Mouse (Mus musculus) C2C12 (cell line): ENCODE data around the gene Mob2. TPM values are rescaled to one million over a fixed set of nuclear protein-coding genes. Genes with fewer than 3 reads are reported as not detected.

Experiments used
- H3K27me3 ChIP-seq: one replicate; pipeline ENCODE4 v1.6.1; 2011; ENCODE audit not compliant: control insufficient read depth, insufficient read depth, insufficient read length
- H3K36me3 ChIP-seq: one replicate; pipeline ENCODE4 v1.6.1; 2011; ENCODE audit not compliant: control insufficient read depth, insufficient read depth
- H3K4me3 ChIP-seq: one replicate; pipeline ENCODE4 v1.5.1; 2011; ENCODE audit warnings: mild to moderate bottlenecking, control low read depth; ENCODE audit not compliant: poor library complexity, insufficient read depth, severe bottlenecking
- H3K79me2 ChIP-seq: one replicate; pipeline ENCODE4 v1.6.1; 2011; ENCODE audit not compliant: control insufficient read depth, insufficient read depth
- H3K79me3 ChIP-seq: one replicate; pipeline ENCODE4 v1.6.1; 2011; ENCODE audit warnings: low read depth, control low read depth
- H3ac ChIP-seq: one replicate; pipeline ENCODE3; 2011; ENCODE audit warnings: low read depth; ENCODE audit not compliant: control insufficient read depth, insufficient read length
- CEBPB ChIP-seq: IDR thresholded peaks from one replicate; pipeline ENCODE4 v1.6.1; 2011; ENCODE audit warnings: low read depth, mild to moderate bottlenecking, control low read depth, moderate library complexity
- CTCF ChIP-seq: IDR thresholded peaks from one replicate; pipeline ENCODE4 v1.5.1; 2011; ENCODE audit not compliant: control insufficient read depth, insufficient read depth, insufficient read length
- FOSL1 ChIP-seq: IDR thresholded peaks from one replicate; pipeline ENCODE4 v1.8.0; 2011; ENCODE audit warnings: mild to moderate bottlenecking, low read length; ENCODE audit not compliant: poor library complexity, insufficient read depth, severe bottlenecking
- MAX ChIP-seq: IDR thresholded peaks from one replicate; pipeline ENCODE4 v1.6.1; 2011; ENCODE audit warnings: mild to moderate bottlenecking, control low read depth
- MYOD1 ChIP-seq: IDR thresholded peaks from one replicate; pipeline ENCODE4 v1.6.1; 2011; ENCODE audit warnings: low read depth; ENCODE audit not compliant: control insufficient read depth, insufficient read length
- MYOG ChIP-seq: IDR thresholded peaks from one replicate; pipeline ENCODE4 v1.6.1; 2011; ENCODE audit not compliant: control insufficient read depth, insufficient read length; ENCODE audit errors: extremely low read depth
- USF1 ChIP-seq: IDR thresholded peaks from one replicate; pipeline ENCODE4 v1.6.1; 2011; ENCODE audit warnings: low read depth, mild to moderate bottlenecking, control low read depth, moderate library complexity
- long read RNA-seq, 2 experiments: library from polyadenylated mRNA; unstranded; transcript quantifications; one replicate each; pipeline ENCODE4 v2.0.0; 2019 to 2020
- polyA plus RNA-seq: library from polyadenylated mRNA; unstranded; fragments of >200 nt; fragmentation: generic; extraction: Trizol; gene quantifications from one replicate; pipeline ENCODE4 v1.2.1, GENCODE M21; 2012; ENCODE audit warnings: missing spikeins

Gene Mob2
- polyA plus RNA-seq, result 27.5 TPM
- long read RNA-seq, experiment 1, transcript Mob2-201 (5 exons, 1,490 nt), result major isoform, 22 of 35 reads
- long read RNA-seq, experiment 1, partial matches to known transcripts, result 0 of 35 reads
- long read RNA-seq, experiment 1, other reads (novel, unspliced or antisense), result 11 of 35 reads
- long read RNA-seq, experiment 2, transcript Mob2-201 (5 exons, 1,490 nt), result major isoform, 61 of 71 reads
- long read RNA-seq, experiment 2, partial matches to known transcripts, result 1 of 71 reads
- long read RNA-seq, experiment 2, other reads (novel, unspliced or antisense), result 9 of 71 reads

GRCm38 (mm10) chr7:142060931-142061565 is at the start of gene Mob2:
Gene Mob2 (minus strand): TSS chr7:142061065.
- H3K36me3 ChIP-seq, result no peaks in the 10 kb centered on the region
- TF ChIP-seq MYOG, result no peak
- TF ChIP-seq USF1, result no peak
- no peak for TF ChIP-seq MAX
- TF ChIP-seq MYOD1, result no peak
- TF ChIP-seq FOSL1, result no peak
- TF ChIP-seq CEBPB, result no peak
- TF ChIP-seq CTCF, result no peak
- H3ac ChIP-seq, result peak within 1 kb of the TSS; percentile 88
- H3K27me3 ChIP-seq, result peaks cover 11% of the 10 kb centered on the region
- H3K79me2 ChIP-seq, result peaks cover 48% of the 10 kb centered on the region
- peaks cover 23% of the 10 kb centered on the region for H3K79me3 ChIP-seq
- H3K4me3 ChIP-seq, result peak within 1 kb of the TSS; percentile 53

- Histone ChIP-seq H3K79me2 (no peaks in the 10 kb centered on the region), H3K4me3 (no peak overlapping the region), H3K36me3 (no peaks in the 10 kb centered on the region), H3K79me3 (no peaks in the 10 kb centered on the region), H3K27me3 (peaks cover 10% of the 10 kb centered on the region), H3ac (no peak overlapping the region)
- no peak for TF ChIP-seq CEBPB
- TF ChIP-seq FOSL1, result no peak
- TF ChIP-seq MYOG, result no peak
- no peak for TF ChIP-seq MYOD1
- TF ChIP-seq CTCF, result no peak
- TF ChIP-seq USF1, result no peak
- TF ChIP-seq MAX, result no peak
These were observed 43.9 kb upstream of the Mob2 start for GRCm38 (mm10) chr7:142104747-142105146.

GRCm38 (mm10) chr7:142097776-142098175 is 36.9 kb upstream of the Mob2 start:
- Histone ChIP-seq H3K27me3 (peaks cover 23% of the 10 kb centered on the region), H3ac (no peak overlapping the region), H3K79me3 (no peaks in the 10 kb centered on the region), H3K36me3 (no peaks in the 10 kb centered on the region), H3K79me2 (peaks cover 7% of the 10 kb centered on the region), H3K4me3 (no peak overlapping the region)
- TF ChIP-seq MAX, result no peak
- TF ChIP-seq USF1, result no peak
- TF ChIP-seq FOSL1, result no peak
- peak; percentile 7 for TF ChIP-seq MYOD1
- TF ChIP-seq CTCF, result peak; percentile 98
- no peak for TF ChIP-seq MYOG
- no peak for TF ChIP-seq CEBPB

- Histone ChIP-seq H3K79me2 (peaks cover 17% of the 10 kb centered on the region), H3K4me3 (no peak overlapping the region), H3K27me3 (peaks cover 23% of the 10 kb centered on the region), H3K79me3 (no peaks in the 10 kb centered on the region), H3K36me3 (no peaks in the 10 kb centered on the region), H3ac (no peak overlapping the region)
- TF ChIP-seq CTCF, result no peak
- no peak for TF ChIP-seq FOSL1
- TF ChIP-seq MYOG, result no peak
These were observed 35.8 kb upstream of the Mob2 start for GRCm38 (mm10) chr7:142096701-142097100.

GRCm38 (mm10) chr7:142095183-142095931 is 34.5 kb upstream of the Mob2 start, which contains the start of gene Dusp8:
Gene Dusp8 (minus strand): TSS chr7:142095843.
- Histone ChIP-seq H3K27me3 (peaks cover 16% of the 10 kb centered on the region), H3K4me3 (peak within 1 kb of the TSS; percentile 42), H3K79me2 (peaks cover 21% of the 10 kb centered on the region), H3K79me3 (no peaks in the 10 kb centered on the region), H3K36me3 (no peaks in the 10 kb centered on the region), H3ac (peak within 1 kb of the TSS; percentile 37)
- TF ChIP-seq MAX (no peak), MYOG (no peak), CTCF (peak; percentile 34)
